Mouse (Mus musculus): ENCODE results near the gene Pgam1.
"Not testable (repeated sequence)": the region's sequence is repeated elsewhere in the genome, so short reads cannot be mapped to it uniquely, and the experiment has no call there.

Gene Pgam1

DNA sequence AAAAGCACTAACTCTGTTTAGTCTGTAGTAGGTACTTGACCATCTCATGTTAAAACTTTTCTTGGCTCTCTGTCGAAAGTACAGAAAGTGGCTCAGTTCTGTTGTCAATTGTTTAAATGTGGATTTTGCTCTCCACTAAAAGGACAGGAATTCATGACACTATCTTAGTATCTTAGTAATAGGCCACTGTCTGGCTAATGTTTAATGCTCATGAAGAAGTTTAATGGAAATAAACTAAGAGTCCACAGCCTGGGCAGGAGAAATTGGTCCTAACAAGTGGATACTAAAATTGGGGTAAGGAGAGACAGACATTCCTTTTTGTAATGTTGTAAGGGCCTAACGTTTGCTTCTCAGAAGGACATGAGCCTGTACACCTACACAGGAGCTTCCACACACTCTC, 1.3 kb upstream of the Pgam1 start:
- DNase-seq (ENCODE audit: low spot score in 2 of 2), result no peak

DNA sequence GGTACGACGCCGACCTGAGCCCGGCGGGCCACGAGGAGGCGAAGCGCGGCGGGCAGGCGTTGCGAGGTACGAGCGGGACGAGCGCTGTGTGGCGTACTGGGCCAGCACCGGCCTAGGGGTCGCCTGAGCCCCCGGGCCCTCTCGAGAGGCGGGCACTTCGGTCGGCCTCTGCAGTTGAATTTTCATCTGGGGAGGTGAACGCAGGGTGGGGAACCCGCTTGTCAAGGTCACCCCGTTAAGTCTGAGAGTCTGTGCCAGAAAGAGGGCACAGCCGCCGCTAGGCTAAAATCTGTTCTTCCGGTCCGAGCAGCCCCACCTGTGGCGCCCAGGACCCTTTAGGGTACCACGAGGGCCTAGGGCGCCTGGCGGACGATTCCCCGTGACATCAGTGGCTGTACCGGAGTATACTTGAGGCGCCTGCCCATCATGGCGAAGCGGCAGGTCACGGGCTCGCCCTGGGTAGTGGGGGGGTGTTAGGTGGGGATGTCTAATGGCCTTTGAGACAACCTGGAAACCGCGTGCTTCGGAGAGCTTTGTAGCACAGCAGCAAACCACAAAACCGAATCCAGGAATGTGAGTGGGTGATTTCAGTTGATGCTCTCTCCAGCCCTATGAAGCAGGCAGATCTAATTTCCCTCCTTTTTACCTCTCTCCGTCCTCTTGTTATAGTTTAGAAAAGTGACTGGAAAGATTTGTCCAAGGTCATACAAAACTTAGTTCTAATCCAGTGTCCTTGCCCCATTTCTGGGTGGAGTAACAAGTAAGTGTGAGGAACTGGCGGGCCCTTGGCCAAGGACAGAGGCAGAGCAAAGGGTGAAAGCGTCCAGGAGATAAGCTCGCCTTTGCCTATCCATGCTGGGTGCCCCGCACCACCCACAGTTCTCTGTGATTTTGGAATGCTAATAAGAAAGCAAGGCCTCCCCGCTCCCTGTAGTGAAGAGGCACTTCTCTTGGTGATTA, 678 bp downstream of the Pgam1 start:
- DNase-seq (ENCODE audit: low spot score in 2 of 2), result no peak

DNA sequence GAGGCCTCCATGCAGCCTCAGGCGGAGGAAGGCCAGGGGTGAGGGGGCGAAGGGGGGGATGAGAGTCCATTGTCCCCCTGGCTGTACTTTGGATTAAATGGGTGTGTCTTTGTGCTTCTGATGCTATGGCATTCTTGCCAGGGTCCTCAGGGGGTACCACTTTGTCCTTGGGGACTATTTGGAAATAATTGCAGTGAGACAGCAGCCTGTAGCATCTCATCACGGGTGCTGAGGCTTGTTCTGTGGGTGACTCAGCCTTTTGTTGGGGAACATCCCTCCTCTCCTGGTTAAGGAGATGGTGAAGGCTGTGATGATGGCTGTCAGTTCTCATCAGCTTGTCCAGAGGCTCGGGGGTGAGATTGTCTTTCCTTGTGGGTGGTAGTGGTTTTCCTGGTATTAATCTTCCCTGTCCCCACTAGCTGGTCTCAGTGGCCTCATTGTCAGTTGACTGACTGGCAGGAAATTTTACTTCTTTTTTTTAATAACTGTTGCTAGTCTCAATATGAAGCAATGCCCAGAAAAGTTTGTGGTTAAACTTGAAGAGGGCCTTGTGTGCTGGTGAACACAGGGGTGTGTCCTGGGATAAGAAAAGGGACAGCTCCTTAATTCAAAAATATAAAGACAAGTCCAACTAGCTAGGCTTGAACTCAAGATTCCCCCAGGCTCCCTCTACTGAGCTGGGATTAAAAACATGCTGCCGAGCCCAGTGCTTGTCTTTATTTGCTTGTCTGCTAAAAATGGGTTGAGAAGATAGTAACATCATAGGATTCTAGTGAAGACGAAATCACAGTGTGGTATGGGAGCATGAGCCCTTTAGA, 2.3 kb downstream of the Pgam1 start:
- DNase-seq (ENCODE audit: low spot score in 2 of 2), result no peak

DNA sequence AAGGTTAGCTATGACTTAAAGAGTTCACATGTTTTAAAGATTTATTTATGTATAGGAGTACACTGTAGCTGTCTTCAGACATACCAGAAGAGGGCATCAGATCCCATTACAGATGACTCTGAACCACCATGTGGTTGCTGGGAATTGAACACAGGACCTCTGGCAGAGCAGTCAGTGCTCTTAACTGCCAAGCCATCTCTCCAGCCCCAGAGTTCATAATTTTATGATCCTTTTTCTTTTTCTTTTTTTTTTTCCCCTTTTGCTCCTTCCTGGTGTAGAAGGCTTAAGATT, 2.8 kb downstream of the Pgam1 start:
- not testable (repeated sequence) for DNase-seq (ENCODE audit: low spot score in 2 of 2)

DNA sequence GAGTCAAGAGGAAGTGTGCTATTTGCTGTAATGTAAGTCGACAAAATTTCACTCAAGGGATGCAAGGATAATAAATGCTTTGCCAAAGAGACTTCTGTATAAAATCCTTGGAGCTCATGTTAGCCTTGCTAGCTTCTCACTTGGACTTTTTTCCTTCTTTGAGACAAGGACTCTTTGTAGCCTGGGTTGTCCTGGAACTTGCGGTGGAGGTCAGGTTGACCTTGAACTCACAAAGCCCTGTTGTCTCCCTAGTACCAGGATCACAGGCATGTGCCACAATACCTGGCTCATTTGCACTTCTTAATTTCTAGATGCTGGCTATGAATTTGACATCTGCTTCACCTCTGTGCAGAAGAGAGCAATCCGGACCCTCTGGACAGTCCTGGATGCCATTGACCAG, 3.6 kb downstream of the Pgam1 start:
- DNase-seq (ENCODE audit: low spot score in 2 of 2), result no peak

DNA sequence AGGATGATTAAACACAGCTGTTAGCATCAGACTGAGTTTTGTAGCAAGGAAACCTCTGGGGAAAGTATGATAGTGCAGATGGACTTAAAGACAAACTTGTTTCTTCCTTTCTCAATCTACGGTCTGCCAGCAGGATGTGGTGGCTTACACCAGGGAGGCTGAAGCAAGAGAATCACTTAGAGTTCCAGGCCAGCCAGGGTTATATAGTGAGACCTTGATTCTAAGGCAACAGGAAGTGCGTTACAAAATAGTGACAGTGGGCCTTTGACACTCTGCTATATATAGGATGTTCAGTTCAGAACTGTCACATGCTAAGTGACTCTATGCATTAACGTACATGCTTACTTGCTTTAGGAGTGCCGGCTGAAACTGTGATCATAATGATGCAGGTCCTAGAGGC, 5.1 kb downstream of the Pgam1 start:
- no peak for DNase-seq (ENCODE audit: low spot score in 2 of 2)

DNA sequence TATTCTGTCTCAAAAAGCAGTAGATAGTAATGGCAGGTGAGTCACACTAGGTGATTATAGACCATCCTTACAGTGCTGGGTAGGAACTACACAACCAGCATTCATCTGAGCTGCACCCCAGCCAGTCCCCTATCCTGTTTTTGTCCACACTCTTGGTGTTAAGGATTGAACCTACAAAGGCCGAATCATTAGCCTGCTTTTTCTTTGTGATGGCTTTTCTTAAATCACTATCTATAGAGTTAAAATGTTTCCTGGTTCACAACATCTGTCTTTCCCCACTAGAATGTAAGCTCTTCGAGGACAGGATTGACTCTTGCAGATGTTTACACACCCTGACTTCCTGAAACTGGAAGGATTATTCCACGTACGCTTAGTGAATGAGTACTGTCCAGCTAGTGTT, 7.7 kb downstream of the Pgam1 start:
- DNase-seq (ENCODE audit: low spot score in 2 of 2), result no peak

DNA sequence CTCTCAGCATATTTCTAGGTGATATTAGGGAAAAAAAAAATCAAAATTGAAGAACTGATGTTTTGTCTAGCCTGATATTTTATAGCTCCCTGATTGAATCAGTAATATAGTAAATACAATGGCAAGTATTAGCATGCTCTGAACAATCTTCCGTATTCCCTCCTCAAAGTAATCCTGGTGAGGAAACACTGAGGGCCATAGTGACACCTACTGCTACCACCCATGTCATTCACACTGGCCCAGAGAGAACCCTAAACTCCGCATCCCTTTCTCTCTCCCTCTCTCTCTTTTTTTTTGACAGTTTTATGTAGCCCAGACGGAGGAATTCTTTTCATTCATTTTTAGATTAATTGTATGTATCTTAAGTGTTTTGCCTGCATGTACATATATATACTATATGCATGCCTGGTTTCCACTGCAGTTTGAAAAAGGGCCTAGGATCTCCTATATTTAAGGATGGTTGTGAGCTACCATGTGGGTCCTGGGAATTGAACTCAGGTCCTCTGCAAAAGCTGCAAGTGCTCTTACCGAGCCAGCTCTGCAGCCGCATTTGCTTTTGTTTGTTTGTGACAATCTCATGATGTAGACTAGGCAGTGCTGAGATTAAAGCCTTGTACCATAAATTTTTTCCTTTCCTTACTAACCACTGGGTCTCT, 8.8 kb downstream of the Pgam1 start:
- DNase-seq (ENCODE audit: low spot score in 2 of 2), result no peak

DNA sequence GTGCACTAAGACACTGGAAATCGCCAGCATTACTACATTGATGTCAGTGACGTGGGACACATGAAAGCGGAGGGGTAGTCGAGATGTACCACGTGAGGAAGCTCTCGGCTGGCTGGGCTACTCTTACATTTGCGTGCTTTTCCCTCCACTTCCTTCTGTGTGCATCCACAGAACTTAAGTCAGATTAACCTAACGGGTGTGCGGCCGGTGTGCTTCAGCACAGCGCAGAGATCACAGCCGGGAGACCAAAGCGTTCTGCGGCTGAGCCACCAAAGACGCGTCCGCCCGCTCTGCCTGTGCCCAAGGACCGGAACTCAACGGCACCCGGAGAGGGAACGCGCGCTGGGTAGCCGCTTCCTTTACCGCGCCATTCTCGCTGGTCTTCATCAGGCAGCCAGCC, 21.0 kb downstream of the Pgam1 start:
- DNase-seq (ENCODE audit: low spot score in 2 of 2), result no peak

DNA sequence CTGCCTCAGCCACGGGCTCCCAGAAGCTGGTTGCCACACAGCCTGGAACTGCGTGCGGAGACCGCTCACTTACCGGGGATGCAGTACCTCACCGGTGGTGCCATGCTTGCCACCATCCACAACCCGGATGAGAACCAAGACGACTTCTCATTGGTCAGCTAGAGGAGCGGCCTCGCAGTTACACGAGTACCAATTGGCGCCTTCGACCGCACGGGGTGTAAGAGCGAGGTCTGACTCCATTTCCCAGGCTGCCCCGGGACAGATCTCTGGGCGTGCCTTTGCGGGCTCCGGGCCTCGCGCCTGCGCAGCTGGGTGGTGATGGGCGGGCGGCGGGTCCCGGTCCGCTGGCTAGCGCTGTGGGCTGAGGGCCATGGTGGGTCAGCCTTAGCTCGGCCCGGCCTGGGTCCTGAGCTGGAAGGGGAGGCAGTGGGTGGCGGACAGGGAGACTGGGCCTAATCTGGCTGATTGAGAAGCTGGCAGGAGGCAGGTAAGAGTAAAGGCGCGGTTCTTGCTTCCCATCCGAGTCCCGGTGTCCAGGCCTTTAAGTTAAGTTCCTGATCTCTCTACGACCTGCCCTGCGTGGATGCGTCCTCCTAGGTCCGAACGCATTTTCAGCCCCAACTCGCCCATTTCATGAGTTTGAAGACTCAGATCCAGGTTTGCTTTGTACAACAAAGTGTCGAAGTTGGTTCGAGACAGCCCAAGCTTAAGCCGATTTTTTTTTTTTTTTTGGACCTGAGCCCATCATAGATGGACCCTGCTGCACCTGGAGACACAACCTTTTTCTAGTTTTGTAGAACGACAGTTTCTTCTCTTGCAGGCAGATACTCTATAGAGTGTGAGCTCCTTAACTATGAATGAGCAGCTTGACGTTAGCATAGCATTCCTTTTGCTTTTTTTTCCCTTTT, 21.7 kb downstream of the Pgam1 start, which contains the start of the genes Exosc1 and Zdhhc16:
Gene Exosc1, minus strand, starts transcription at position 245 of the 908 bp plus-strand sequence.
Gene Zdhhc16, plus strand, starts transcription at position 302 of the 908 bp plus-strand sequence.
- peak; percentile 97 for DNase-seq (ENCODE audit: low spot score in 2 of 2)

DNA sequence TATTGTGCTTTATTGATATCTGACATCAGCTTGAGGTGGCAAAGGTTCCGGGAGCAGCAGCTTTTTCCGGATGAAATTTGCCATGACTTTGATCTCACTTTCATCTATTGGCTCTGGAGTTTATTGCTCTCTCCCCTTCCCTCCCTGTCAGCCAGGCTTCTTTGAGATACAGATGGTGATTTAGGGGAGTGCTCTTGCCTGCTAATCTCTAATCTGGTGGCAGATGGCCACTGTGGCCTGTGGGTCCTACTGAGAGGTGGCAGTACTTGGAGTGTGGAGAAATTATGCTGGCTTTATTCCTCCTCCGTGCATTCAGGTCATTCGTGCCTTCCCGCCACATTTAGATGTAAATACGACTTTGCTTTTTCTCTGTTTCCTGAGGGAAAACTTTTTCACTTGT, 22.4 kb downstream of the Pgam1 start:
- DNase-seq (ENCODE audit: low spot score in 2 of 2), result no peak

DNA sequence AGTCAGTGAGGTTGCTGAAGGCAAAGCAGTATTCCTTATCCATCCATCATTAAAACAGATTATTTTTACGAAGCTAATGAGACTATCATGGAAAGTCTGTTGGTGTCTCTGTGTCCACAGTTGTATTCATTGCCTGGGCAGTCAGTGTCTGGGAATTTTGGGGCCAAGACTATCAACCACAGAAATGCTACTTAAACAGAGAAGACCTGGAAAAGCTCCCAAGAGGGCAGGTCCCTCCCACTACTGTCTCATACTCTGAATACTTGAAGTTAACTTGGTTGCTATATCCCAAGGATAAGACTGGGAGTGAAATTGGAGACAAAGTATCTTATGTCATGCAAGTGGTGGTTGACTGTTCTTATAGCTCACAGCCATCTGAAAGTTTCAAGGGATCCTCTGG, 24.2 kb downstream of the Pgam1 start:
- no peak for DNase-seq (ENCODE audit: low spot score in 2 of 2)

DNA sequence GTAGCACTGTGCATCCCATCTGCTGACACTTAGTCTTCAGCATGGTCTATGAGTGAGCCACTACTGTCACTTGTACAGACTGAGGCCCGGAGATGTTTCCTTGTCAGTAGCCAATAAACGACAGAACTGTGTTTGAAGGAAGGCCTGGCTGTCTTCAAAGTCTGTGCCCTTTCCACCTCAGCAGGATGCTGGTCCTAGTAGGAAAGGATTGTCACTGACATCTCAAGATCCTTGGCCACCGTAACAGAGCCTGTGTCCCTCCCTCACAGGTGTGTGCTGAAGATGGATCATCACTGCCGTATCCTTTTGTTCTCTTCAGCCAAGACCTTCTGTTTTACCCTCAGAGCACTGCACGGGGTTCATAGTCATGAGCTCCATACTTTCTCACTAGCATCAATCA, 26.8 kb downstream of the Pgam1 start:
- DNase-seq (ENCODE audit: low spot score in 2 of 2), result no peak

DNA sequence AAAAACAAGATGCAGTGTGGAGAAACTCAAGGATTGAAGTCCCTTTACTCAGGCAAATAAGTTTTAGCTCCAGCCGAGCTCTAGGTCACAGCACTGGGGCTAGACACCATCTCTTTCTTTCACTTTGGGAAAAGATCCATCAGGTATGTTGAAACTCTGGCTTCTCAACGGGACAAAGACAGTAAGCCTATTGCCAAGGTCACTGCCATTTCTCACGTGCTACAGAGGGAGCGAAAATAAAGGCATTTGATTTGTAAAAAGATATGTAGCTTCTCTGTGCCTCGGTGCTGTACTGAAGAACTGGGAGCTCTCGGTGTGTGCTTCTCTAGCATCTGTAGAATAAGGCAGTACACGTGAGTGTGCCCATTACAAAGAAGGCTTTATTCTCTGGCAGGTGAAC, 32.1 kb downstream of the Pgam1 start:
- DNase-seq (ENCODE audit: low spot score in 2 of 2), result no peak

DNA sequence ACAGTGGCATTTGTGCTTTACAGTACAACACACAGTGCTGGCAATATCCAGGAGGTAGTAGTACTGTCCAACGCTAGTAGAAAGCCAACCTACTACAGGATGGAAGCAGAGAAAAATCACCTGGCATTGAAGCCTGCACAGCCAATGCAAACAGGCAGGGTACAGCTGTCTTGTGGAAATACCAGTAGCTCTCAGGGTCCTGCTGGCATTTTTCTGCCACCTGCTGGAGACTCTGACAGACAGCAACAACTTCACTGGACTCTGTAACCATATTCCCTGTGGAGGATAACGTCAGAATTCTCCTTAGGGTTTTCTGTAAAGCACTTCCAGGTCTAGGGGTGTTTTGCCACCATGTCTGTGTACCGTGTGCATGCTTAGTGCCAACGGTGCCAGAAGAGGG, 40.6 kb downstream of the Pgam1 start:
- no peak for DNase-seq (ENCODE audit: low spot score in 2 of 2)

DNA sequence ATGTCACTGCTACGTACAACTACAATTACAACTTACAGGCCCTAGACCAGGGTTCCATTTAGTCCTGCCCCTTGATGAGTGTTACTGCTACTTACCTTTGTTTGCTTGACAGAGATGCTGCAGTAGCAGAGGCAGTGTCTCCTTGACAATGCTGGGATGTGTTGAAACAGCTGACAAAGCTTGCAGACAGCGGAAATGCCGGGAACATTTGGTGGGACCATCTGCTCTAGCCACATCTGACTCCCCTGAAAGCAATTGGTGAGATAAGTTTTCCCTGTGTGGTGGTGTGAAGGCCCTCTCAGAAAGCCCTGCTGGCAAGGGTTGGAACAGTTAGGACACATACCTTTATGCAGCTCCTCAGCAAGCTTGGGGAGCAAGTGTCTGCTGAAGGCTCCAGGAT, 41.9 kb downstream of the Pgam1 start:
- DNase-seq (ENCODE audit: low spot score in 2 of 2), result no peak

Measured in urinary bladder, postnatal 4 days (tissue).